Mouse (Mus musculus): ENCODE measurements at regions not wholly inside any gene's neighbourhood (a gene's known extent, or its start where the extent isn't known, plus 50 kb on each side); places are given as distances from the start of the nearest gene placed in this dataset.

- peaks cover 6% of the 10 kb centered on the region; the same call in 1 of the 2 replicates for H3K4me1 ChIP-seq (ENCODE audit: control insufficient read depth, insufficient read depth, low read length)
- no peaks in the 10 kb centered on the region for H3K9me3 ChIP-seq (replicated peaks; ENCODE audit: control insufficient read depth, low read length)
- H3K4me2 ChIP-seq (ENCODE audit: low read length), result no peak overlapping the region
- 82% methylated on average over 9 of the region's 9 CpGs for WGBS
- no peaks in the 10 kb centered on the region for H3K27me3 ChIP-seq (replicated peaks; ENCODE audit: control insufficient read depth, insufficient read depth, low read length)
- no peak overlapping the region for H3K9ac ChIP-seq (ENCODE audit: low read length)
- no peak overlapping the region for H3K27ac ChIP-seq (ENCODE audit: low read depth, low read length)
- no peak overlapping the region for H3K4me3 ChIP-seq (ENCODE audit: low read depth, low read length)
- no peak for DNase-seq (ENCODE audit: low spot score)
- ATAC-seq, result no peak
- no peaks in the 10 kb centered on the region for H3K36me3 ChIP-seq (ENCODE audit: control insufficient read depth, insufficient read depth, low read length)
Observed at GRCm38 (mm10) chr7:123059718-123060337, 63.9 kb upstream of the Tnrc6a start.

- no peak overlapping the region for H3K4me2 ChIP-seq (ENCODE audit: low read length)
- DNase-seq (ENCODE audit: low spot score), result peak; percentile 71
- H3K9me3 ChIP-seq (replicated peaks; ENCODE audit: control insufficient read depth, low read length), result no peaks in the 10 kb centered on the region; the same call in 1 of the 2 replicates
- ATAC-seq, result no peak
- H3K9ac ChIP-seq (ENCODE audit: low read length), result no peak overlapping the region
- H3K27me3 ChIP-seq (replicated peaks; ENCODE audit: control insufficient read depth, insufficient read depth, low read length), result 0 out of 2 replicates have a peak, but pooled peaks cover 4% of the 10 kb centered on the region
- H3K4me1 ChIP-seq (ENCODE audit: control insufficient read depth, insufficient read depth, low read length), result peaks cover 12% of the 10 kb centered on the region
- no peak overlapping the region for H3K4me3 ChIP-seq (ENCODE audit: low read depth, low read length)
- 32% methylated on average over 13 of the region's 13 CpGs for WGBS
- H3K36me3 ChIP-seq (ENCODE audit: control insufficient read depth, insufficient read depth, low read length), result no peaks in the 10 kb centered on the region
- H3K27ac ChIP-seq (ENCODE audit: low read depth, low read length), result no peak overlapping the region
Observed at GRCm38 (mm10) chr7:123063264-123064011, 60.2 kb upstream of the Tnrc6a start.

GRCm38 (mm10) chr7:123065951-123066351 lies 57.7 kb upstream of the Tnrc6a start:
- H3K4me2 ChIP-seq (ENCODE audit: low read length), result no peak overlapping the region
- DNase-seq (ENCODE audit: low spot score), result peak; percentile 77

DNA sequence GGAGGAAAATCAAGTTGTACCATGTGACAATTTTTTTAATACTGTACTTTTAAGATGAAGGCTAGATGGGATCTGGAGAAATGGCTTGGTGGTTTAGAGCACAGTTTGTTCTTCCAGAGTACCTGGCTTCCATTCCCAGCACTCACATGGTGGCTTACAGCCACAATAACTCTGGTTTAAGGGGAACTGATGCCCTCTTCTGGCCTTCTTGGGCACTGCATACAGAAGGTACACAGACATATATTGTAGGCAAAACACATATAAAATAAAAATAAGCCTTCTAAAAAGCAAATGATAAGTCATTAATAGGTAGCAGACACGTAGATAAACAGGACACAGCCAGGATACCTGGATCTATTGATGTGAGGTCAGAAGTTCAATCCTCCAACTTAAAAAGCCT lies 56.3 kb upstream of the Tnrc6a start:
- no peak for ATAC-seq
- peaks cover 17% of the 10 kb centered on the region for H3K27me3 ChIP-seq (replicated peaks; ENCODE audit: control insufficient read depth, insufficient read depth, low read length)
- 90% methylated on average over 1 of the region's 1 CpGs for WGBS
- H3K4me2 ChIP-seq (ENCODE audit: low read length), result no peak overlapping the region
- peaks cover 23% of the 10 kb centered on the region for H3K4me1 ChIP-seq (ENCODE audit: control insufficient read depth, insufficient read depth, low read length)
- no peak overlapping the region for H3K4me3 ChIP-seq (ENCODE audit: low read depth, low read length)
- H3K27ac ChIP-seq (ENCODE audit: low read depth, low read length), result no peak overlapping the region
- DNase-seq (ENCODE audit: low spot score), result no peak
- no peaks in the 10 kb centered on the region for H3K36me3 ChIP-seq (ENCODE audit: control insufficient read depth, insufficient read depth, low read length)
- H3K9ac ChIP-seq (ENCODE audit: low read length), result no peak overlapping the region
- no peaks in the 10 kb centered on the region; the same call in 1 of the 2 replicates for H3K9me3 ChIP-seq (replicated peaks; ENCODE audit: control insufficient read depth, low read length)

More at GRCm38 (mm10) chr7:123065951-123066351, 57.7 kb upstream of the Tnrc6a start:
- H3K27ac ChIP-seq (ENCODE audit: low read depth, low read length), result no peak overlapping the region
- no peak; the same call in 1 of the 2 replicates for ATAC-seq
- H3K9me3 ChIP-seq (replicated peaks; ENCODE audit: control insufficient read depth, low read length), result no peaks in the 10 kb centered on the region; the same call in 1 of the 2 replicates
- WGBS, result 72% methylated on average over 13 of the region's 13 CpGs
- no peak overlapping the region for H3K9ac ChIP-seq (ENCODE audit: low read length)
- no peak overlapping the region for H3K4me3 ChIP-seq (ENCODE audit: low read depth, low read length)
- H3K27me3 ChIP-seq (replicated peaks; ENCODE audit: control insufficient read depth, insufficient read depth, low read length), result 0 out of 2 replicates have a peak, but pooled peaks cover 5% of the 10 kb centered on the region
- H3K4me1 ChIP-seq (ENCODE audit: control insufficient read depth, insufficient read depth, low read length), result peaks cover 23% of the 10 kb centered on the region
- no peaks in the 10 kb centered on the region for H3K36me3 ChIP-seq (ENCODE audit: control insufficient read depth, insufficient read depth, low read length)

DNA sequence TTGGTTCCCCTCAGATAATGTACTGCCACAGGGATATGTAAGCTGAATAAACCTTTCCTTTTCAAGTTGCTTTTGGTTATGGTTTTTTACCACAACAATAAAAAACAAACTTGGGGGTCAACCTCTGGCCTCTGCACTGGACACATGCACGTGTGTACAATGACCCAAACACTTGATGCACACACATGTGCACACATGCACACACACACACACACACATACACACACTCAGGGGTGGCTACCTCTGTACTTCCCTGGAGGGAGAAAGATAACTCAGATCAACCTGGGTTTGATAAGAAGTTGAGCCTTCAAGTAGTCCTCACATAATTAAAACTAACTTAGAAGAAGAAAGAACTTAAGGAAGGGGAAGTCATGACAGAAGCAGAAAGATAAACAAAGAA lies 55.4 kb upstream of the Tnrc6a start:
- Histone ChIP-seq H3K9me3 (replicated peaks; ENCODE audit: control insufficient read depth, low read length) (no peaks in the 10 kb centered on the region; the same call in 1 of the 2 replicates), H3K9ac (ENCODE audit: low read length) (no peak overlapping the region), H3K36me3 (ENCODE audit: control insufficient read depth, insufficient read depth, low read length) (no peaks in the 10 kb centered on the region), H3K4me2 (ENCODE audit: low read length) (no peak overlapping the region), H3K27me3 (replicated peaks; ENCODE audit: control insufficient read depth, insufficient read depth, low read length) (peaks cover 19% of the 10 kb centered on the region), H3K27ac (ENCODE audit: low read depth, low read length) (no peak overlapping the region), H3K4me3 (ENCODE audit: low read depth, low read length) (no peak overlapping the region), H3K4me1 (ENCODE audit: control insufficient read depth, insufficient read depth, low read length) (peaks cover 19% of the 10 kb centered on the region)
- WGBS, result 54% methylated on average over 1 of the region's 1 CpGs
- ATAC-seq (peak; percentile 15; the same call in 1 of the 2 replicates), DNase-seq (ENCODE audit: low spot score) (no peak)

DNA sequence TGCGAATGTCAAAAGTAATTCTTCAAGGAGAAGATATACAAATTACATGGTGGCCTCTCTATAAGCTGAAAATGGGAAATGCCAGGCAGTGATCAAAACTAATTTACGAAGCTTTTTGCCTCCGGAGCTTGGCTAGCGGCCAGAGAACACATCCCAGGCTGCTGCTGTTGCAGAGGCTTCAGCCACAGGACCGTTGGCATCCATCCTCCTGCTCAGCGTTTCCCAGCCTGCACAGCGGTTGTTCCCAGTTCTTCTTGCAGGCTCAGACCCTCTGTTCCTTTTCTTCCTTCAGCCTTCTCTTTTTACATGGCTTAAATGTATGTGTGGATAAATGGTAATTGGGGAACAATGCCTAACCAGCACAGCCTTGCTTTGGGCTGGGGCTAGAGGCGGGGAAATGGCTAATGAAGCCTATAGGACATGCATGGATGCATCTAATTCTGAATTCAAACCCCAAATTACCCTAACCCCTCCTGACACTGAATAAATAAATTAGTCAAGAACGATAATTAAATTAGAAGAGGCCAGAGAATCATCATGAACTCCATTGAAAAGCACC lies 54.9 kb upstream of the Tnrc6a start:
- Histone ChIP-seq H3K9ac (ENCODE audit: low read length) (no peak overlapping the region; the same call in 1 of the 2 replicates), H3K4me1 (ENCODE audit: control insufficient read depth, insufficient read depth, low read length) (peaks cover 17% of the 10 kb centered on the region), H3K9me3 (replicated peaks; ENCODE audit: control insufficient read depth, low read length) (no peaks in the 10 kb centered on the region; the same call in 1 of the 2 replicates), H3K27ac (ENCODE audit: low read depth, low read length) (peak overlapping the region; percentile 71), H3K4me2 (ENCODE audit: low read length) (0 out of 2 replicates have a peak overlapping the region, but pooled peaks have one; percentile 0), H3K36me3 (ENCODE audit: control insufficient read depth, insufficient read depth, low read length) (no peaks in the 10 kb centered on the region), H3K27me3 (replicated peaks; ENCODE audit: control insufficient read depth, insufficient read depth, low read length) (peaks cover 19% of the 10 kb centered on the region), H3K4me3 (ENCODE audit: low read depth, low read length) (no peak overlapping the region)
- ATAC-seq (peak; percentile 90), DNase-seq (ENCODE audit: low spot score) (peak; percentile 94)
- 2% methylated on average over 9 of the region's 9 CpGs for WGBS

DNA sequence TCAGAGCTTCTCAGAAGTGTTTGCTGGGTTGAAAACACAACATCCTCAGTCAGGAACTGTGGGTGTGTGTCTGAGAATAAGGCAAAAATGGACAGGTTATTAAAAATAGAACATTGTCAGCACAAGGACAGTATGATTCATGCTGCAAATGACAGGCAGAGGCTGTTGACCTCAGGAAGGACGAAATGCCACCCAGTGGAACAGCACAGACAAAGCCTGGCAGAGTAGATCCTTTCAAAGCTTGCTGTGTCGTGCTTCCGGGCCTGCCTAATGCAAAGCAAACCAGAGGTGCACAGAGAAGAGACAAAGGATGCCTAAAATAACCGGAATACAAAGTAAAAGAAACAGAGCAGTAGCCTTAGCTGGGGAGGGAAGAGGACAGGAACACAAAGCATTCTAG lies 54.4 kb upstream of the Tnrc6a start:
- H3K4me1 ChIP-seq (ENCODE audit: control insufficient read depth, insufficient read depth, low read length), result peaks cover 17% of the 10 kb centered on the region
- 0% methylated on average over 4 of the region's 4 CpGs for WGBS
- peak overlapping the region; percentile 71 for H3K27ac ChIP-seq (ENCODE audit: low read depth, low read length)
- 0 out of 2 replicates have a peak overlapping the region, but pooled peaks have one; percentile 0 for H3K4me2 ChIP-seq (ENCODE audit: low read length)
- ATAC-seq (peak; percentile 61), DNase-seq (ENCODE audit: low spot score) (peak; percentile 59)
- H3K27me3 ChIP-seq (replicated peaks; ENCODE audit: control insufficient read depth, insufficient read depth, low read length), result peaks cover 19% of the 10 kb centered on the region
- no peak overlapping the region for H3K4me3 ChIP-seq (ENCODE audit: low read depth, low read length)
- no peaks in the 10 kb centered on the region for H3K36me3 ChIP-seq (ENCODE audit: control insufficient read depth, insufficient read depth, low read length)
- no peaks in the 10 kb centered on the region; the same call in 1 of the 2 replicates for H3K9me3 ChIP-seq (replicated peaks; ENCODE audit: control insufficient read depth, low read length)
- no peak overlapping the region; the same call in 1 of the 2 replicates for H3K9ac ChIP-seq (ENCODE audit: low read length)

DNA sequence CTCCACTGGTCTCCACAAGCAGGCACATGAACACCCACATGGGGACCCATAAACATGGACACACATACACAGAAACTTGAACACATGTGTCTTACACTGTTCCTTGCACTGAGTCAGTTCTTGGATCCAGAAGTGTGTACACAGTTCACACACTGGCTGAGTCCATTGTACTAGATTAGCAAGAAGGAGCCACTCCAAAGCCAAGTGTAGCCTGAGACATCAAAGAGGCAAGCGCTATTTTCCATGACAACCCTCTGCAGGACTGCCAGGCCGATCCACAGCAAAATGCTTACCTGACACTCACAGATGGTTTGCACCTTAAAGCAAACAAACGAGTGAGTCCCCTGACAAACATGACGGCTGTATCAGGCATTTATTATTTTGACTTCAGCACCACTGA lies 52.8 kb upstream of the Tnrc6a start:
- WGBS, result 79% methylated on average over 4 of the region's 4 CpGs
- peaks cover 15% of the 10 kb centered on the region for H3K27me3 ChIP-seq (replicated peaks; ENCODE audit: control insufficient read depth, insufficient read depth, low read length)

More for the DNA sequence above, 52.8 kb upstream of the Tnrc6a start:
- no peak overlapping the region for H3K4me3 ChIP-seq (ENCODE audit: low read depth, low read length)
- ATAC-seq, result no peak
- DNase-seq (ENCODE audit: low spot score), result no peak
- peaks cover 17% of the 10 kb centered on the region for H3K4me1 ChIP-seq (ENCODE audit: control insufficient read depth, insufficient read depth, low read length)
- no peak overlapping the region for H3K27ac ChIP-seq (ENCODE audit: low read depth, low read length)
- H3K36me3 ChIP-seq (ENCODE audit: control insufficient read depth, insufficient read depth, low read length), result no peaks in the 10 kb centered on the region
- no peaks in the 10 kb centered on the region; the same call in 1 of the 2 replicates for H3K9me3 ChIP-seq (replicated peaks; ENCODE audit: control insufficient read depth, low read length)
- no peak overlapping the region for H3K9ac ChIP-seq (ENCODE audit: low read length)
- H3K4me2 ChIP-seq (ENCODE audit: low read length), result no peak overlapping the region
